Mouse (Mus musculus) spleen, postnatal 10 days (tissue): ENCODE data around the gene Sufu.
A peak's percentile ranks its signal among the peaks of the same experiment; 100 is the strongest.

Source experiments
- DNase-seq, 2 experiments: peaks; one replicate each; pipeline ENCODE4 v3.0.0; 2021 to 2022; ENCODE audit warnings: low spot score in 2 of 2

Gene Sufu

DNA sequence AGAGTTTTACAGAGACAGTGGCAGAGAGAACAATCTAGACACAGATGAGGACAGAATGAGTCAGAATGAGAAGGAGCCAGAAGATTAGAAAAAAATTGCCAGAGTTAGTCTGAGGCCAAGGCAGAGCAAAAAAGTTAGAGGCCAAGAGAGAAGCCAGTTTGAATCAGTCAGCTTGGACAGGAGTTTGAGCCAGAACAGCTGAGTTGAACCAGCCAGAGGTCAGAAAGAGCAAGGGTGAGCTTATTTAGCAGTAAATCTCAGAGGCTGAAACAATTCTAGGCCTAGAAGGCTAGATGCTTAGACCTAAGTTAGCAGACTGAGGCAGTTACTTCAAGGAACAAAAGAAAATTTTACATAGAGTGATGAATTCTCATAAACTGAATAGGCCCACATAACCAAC, 32.6 kb downstream of the Sufu start:
- no peak for DNase-seq

DNA sequence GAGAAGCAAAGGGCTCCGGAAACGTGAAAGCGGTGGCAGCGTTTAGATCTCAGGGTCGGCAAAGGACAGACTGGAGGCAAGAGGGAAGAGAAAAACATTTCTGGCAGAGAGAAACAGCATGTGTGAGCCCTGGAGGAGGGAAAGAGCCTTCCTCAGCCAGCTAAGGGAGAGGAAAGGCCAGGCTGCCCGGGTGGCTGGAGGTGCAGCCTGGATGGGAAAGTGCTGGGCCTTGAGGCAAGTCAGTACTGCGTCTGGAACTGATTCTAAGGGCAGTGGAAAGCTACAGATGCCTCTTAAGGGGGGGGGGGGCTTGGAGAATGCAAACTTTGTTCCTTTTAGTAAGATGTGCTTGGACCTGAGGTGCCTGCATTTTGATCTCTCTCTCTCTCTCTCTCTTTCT, 37.0 kb downstream of the Sufu start:
- no peak for DNase-seq

DNA sequence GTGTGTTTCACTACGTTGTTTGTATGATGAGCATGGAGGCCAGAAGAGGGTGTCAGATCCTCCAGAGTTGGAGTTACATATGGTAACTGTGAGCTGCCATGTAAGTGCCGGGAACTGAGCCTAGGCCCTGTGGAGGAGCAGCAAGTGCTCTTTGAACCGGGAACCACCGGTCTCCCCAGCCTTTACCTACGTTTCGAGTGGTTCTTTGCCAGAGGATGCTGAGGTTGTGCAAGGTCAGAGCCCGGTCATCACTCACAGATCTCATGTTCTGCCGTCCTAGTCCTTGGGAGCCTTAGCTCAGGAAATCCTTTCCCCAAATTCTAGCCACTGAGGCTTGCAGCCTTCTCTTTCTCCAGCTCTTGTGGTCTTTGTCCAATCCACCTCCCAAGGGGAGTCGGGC, 37.5 kb downstream of the Sufu start:
- DNase-seq = no peak

- DNase-seq = no peak
These were observed 37.9 kb downstream of the Sufu start for GRCm38 (mm10) chr19:46434591-46434990.

DNA sequence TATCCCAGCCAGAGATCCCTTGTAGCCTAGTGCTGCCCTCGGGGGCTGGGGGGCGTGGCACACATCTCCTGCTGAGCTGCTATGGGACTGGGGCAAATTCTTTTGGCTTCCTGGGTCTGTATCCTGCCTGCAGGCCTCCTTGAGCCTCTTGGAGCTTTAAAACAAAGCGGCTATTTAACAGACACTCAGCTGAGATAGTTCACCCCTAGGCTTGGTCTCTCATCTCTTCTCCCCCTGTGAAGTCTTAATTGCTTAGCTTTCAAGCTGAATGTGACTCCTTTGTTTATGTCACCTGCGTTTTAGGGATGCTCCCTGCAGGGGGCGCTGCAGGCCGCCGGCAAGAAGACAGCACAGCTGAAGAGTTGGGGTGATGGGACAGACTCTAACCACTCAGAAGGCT, 38.8 kb downstream of the Sufu start:
- DNase-seq = peak in 1 of 2 experiments; percentile 40

- no peak for DNase-seq
These were observed 46.8 kb downstream of the Sufu start for GRCm38 (mm10) chr19:46443509-46443908.

DNA sequence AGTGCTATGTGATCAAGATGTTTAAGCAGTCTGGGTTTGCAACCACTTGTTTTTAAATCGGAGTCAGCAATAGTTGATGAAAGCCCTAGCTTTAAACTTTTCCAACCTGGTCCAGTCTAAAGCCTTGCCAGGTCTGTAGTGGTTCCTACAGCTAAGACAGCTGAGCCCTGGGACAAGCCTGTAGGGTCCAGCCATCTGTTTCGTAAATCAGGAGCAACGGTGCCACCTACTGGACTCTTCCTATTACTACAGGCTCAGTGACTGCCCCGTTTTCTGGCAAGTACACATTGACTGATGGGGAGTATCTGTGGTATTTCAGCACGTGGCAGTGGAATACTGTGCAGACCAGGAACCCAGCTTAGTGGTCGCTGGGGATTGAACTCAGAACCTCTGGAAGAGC, 47.5 kb downstream of the Sufu start:
- DNase-seq = peak; percentile 58 to 82

- DNase-seq = no peak
These were observed 48.9 kb downstream of the Sufu start for GRCm38 (mm10) chr19:46445641-46446040.

DNA sequence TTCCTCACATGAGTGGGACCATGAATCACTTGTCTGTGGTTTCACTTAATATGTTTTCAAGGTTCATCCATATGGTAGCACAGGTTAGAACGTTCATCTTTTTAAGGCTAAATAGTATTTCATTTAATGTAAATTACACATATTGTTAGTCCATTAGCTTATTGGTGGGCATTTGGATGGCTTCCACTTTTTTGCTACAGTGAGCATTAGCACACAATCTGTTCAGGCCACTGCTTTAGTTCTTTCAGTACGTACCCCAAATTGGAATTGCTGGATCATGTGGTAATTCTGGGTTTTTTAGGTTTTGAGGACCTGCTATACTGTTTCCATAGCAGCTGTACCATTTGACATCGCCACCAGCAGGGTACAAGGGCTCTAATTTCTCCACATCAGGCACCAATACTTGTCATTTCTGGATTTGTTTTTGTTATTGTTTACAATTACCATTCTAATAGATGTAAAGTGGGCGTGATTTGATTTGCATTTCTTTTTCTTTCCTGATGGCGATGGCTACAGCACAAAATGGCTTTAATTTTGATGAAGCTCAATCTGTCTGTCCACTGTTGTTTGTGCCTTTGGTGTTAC, 49.8 kb downstream of the Sufu start:
- DNase-seq = no peak

DNA sequence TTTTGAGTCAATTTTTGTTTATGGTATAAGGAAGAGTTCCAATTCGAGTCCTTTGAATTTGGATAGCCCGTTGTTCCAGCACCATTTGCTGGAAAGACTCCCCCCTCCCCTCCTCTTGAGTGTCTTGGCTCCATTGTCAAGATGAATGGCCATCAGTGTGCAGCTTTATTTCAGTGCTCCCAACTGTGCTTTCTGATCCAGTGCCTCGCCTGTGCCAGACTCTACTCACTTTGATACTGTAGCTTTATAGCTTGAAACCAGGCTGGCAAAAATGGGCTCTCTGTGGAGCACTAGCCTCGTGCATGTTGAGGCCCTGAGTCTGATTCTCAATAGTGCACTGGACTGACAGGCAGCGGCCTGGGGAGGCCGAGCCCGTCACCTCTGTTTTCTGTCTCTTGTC, 50.4 kb downstream of the Sufu start:
- DNase-seq = no peak

GRCm38 (mm10) chr19:46447911-46448310, 51.2 kb downstream of the Sufu start:
- no peak for DNase-seq

GRCm38 (mm10) chr19:46449261-46450005, 52.7 kb downstream of the Sufu start:
- DNase-seq = no peak

GRCm38 (mm10) chr19:46452052-46452827, 55.5 kb downstream of the Sufu start:
- peak in 1 of 2 experiments; percentile 58 for DNase-seq

DNA sequence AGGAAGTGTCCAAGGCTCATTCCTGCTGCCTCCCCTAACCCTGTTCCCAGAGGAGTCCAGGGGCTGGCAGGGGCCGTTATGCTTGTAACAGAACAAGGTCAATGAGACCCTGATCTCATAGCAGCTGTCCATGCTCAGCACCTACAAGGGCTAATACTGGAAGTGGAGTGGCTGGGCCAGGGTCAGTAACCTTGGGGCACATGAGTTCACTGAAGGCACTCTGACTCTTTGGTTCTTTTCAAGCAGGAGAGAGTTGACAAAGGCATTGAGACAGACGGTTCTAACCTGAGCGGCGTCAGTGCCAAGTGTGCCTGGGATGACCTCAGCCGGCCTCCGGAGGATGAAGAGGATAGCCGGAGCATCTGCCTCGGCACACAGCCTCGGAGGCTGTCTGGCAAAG, 56.2 kb downstream of the Sufu start:
- DNase-seq = no peak

DNA sequence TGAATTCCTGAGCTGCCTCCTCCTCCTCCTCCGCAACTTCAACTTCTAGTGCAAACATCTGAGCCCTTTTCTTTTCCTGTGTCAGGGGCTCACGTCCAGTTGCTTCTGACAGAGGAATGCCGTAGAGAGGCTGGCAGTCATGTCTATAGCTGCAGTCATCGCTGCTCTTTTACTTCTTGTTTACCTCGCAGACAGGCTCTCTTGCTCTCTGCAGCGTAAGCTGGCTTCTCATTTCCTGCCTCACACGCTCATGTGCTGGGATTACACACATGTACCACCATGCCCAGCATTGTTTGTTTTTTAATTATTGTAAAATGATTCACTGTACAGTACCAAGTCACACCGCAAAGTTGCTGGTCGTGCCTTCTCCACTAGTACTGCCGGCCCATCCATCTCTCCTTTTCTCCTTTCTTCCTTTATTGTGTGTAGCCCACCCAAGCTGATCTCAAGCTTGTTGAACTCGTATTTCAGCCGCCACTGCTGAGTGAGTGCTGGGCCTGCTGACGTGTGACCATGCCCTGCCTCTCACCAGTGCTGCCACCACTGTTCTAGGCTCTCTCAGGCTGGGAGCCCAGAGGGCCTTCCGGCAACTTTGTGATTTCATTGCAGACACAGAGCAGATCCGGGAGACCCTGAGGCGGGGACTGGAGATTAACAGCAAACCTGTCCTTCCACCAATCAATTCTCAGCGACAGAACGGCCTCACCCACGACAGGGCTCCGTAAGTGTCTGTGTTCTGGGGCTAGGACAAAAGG, 57.6 kb downstream of the Sufu start:
- peak in 1 of 2 experiments; percentile 47 for DNase-seq

GRCm38 (mm10) chr19:46455032-46455431, 58.3 kb downstream of the Sufu start:
- peak in 1 of 2 experiments; percentile 61 for DNase-seq

DNA sequence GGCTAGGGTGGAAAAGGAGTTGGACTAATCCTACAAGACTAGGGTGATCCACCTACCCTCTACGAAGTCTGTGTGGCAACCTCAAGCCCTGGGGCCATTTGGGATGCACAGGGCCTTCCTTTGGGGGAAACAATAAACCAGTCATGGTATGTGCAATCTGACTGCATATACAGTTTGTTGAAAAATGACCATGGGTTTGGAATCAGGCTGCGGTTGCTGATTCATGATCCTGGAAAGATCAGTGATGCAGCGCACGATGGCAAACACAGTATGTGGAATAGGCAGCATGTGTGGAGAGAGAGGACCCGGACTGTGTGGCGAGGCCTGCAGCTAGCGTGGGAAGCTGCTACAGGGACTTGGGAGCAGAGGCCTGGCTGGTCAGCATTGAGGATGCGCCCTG, 58.9 kb downstream of the Sufu start:
- no peak for DNase-seq

DNA sequence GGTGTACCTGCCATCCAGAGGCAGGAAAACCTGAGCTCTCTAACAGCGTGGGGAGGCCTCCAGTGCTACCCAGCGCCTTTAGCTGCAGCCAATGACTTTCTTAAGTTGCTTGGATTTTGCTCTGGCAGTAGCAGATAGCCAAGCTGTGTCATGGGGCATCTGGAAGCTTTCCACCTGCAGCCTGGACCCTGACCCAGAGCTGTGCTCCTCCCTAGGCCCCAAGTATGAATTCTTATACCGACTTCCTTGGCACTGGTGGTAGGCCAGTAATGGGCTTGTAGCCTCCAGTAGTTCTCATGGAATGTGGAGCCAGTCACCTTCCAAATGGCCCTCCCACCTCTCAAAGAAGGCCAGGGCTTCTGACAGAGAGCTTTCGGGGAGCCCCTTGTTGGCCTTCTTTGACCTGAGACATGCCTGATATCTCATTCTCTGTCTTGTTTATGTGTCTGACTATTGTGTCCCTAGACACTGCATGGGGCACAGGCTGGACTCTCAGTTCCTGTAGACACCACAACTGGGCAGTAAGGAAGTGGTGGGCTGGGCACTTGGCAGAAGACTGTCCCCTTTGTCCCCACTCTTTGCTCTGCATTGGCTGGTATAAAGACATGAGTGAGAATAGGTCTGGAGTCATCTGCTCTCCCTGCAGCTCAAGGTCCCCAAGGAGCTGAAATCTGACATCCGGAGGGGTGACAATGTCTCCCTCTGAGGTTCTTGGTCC, 59.5 kb downstream of the Sufu start:
- DNase-seq = no peak

DNA sequence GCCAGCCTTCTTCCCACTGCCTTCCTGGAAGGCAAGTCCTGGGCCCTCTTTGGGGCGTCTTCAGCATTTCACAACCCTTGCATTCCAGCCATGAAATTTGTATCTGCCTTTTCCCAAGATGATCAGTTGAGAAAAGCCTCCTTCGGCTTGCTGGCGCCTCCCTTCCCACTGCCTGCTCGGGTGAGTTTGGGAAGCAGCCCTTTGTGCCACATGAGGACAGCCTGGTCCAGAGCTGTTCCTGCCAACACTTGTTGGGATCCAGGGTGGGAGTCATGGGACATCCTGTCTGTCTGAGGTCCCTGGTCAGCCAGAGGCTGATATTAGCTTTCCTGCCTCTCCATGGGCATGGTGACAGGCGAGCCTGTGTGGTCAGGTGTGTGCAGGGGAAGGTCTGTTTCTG, 61.1 kb downstream of the Sufu start:
- DNase-seq = no peak

DNA sequence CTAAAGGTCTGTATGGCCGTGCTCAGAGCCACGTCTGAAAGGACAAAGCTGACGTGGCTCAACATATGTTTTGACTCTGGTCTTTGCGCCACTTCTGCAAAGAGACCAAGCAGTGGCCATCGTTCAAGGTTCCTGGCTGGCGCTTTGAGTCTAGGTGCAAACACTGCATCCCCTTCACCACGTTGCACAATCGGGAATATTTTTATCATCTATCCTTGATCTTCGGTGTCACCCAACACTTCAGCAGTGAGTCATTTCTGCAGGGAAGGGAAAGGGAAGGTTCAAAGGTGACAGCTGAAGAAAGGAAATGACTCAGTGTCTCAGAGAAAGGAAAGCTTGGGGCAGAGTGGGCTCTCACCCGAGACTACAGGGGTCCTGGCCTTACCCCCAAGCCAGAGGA, 62.6 kb downstream of the Sufu start:
- DNase-seq = no peak

DNA sequence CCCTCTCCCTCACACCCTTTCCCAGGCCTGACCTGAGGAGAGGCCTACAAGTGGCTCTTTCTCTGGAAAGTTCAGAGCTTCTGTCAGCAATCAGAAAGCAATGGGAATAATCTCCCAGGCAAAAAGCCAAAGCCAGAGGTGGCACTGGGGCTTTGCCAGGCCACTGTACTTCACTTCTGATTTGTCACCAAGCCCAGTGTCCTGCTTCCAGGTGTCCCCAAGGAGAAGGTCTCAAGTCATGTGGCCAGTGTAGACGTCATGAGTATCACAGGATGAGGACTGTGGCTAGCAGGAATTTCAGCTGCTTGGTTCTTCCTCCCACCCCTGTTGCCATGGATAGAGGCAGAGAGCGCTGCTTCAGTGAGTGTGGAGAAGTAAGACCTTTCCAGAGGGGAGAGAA, 63.2 kb downstream of the Sufu start:
- no peak for DNase-seq

GRCm38 (mm10) chr19:46462574-46462973, 65.9 kb downstream of the Sufu start:
- no peak for DNase-seq
